Mouse (Mus musculus) cortical plate, adult 2 months (tissue): Measurements from ENCODE around the gene Snapc2. TPM values are rescaled to one million over a fixed set of nuclear protein-coding genes. Genes with fewer than 3 reads are reported as not detected.

Experiments
- H3K27ac ChIP-seq: fragments of 200-500 bp; 2 replicates; pipeline ENCODE4 v1.5.1; 2012; ENCODE audit warnings: low read length, control low read depth, inconsistent platforms; ENCODE audit not compliant: insufficient read depth
- H3K4me1 ChIP-seq: fragments of 200-500 bp; 2 replicates; pipeline ENCODE4 v1.6.1; 2011; ENCODE audit warnings: low read length; ENCODE audit not compliant: control insufficient read depth, insufficient read depth
- H3K4me3 ChIP-seq: fragments of 200-500 bp; 2 replicates; pipeline ENCODE4 v1.5.1; 2011; ENCODE audit warnings: mild to moderate bottlenecking, low read length, control low read depth; ENCODE audit not compliant: insufficient read depth
- CTCF ChIP-seq: fragments of 200-500 bp; IDR thresholded peaks from 2 replicates; pipeline ENCODE4 v1.5.1; 2011; ENCODE audit warnings: mild to moderate bottlenecking, control low read depth, low read length; ENCODE audit not compliant: insufficient read depth; ENCODE audit errors: extremely low read depth
- POLR2A ChIP-seq: fragments of 200-500 bp; IDR thresholded peaks from 2 replicates; pipeline ENCODE4 v1.6.1; 2011; ENCODE audit warnings: mild to moderate bottlenecking, low read length, control low read depth; ENCODE audit not compliant: insufficient read depth; ENCODE audit errors: extremely low read depth
- polyA plus RNA-seq: library from polyadenylated mRNA; depleted of rRNA; stranded (reverse); fragments of >200 nt; gene quantifications from 2 replicates; pipeline ENCODE4 v1.2.3, GENCODE M21; 2012

The Snapc2 gene
- polyA plus RNA-seq, 1 experiment: 48.8 TPM

- TF ChIP-seq CTCF (no peak), POLR2A (no peak)
- Histone ChIP-seq H3K4me3 (no peak overlapping the region), H3K4me1 (no peaks in the 10 kb centered on the region), H3K27ac (no peak overlapping the region)
Measured at GRCm38 (mm10) chr8:4230612-4231351, 22.1 kb upstream of the Snapc2 start.

- Histone ChIP-seq H3K27ac (peak overlapping the region; percentile 61), H3K4me3 (peak overlapping the region; percentile 81), H3K4me1 (peaks cover 5% of the 10 kb centered on the region)
- TF ChIP-seq CTCF (no peak), POLR2A (no peak)
Measured at GRCm38 (mm10) chr8:4237814-4238433, 15.0 kb upstream of the Snapc2 start.

GRCm38 (mm10) chr8:4238434-4239192, 14.3 kb upstream of the Snapc2 start, which contains the start of the genes Map2k7 and Gm49320:
Gene Map2k7 (plus strand): TSS chr8:4238740.
Gene Gm49320 (plus strand): TSS chr8:4238865.
- Histone ChIP-seq H3K4me3 (peak within 1 kb of the TSS; percentile 81), H3K4me1 (peaks cover 5% of the 10 kb centered on the region), H3K27ac (peak within 1 kb of the TSS; percentile 62)
- peak; percentile 24; the same call in 1 of the 2 replicates for TF ChIP-seq CTCF
- TF ChIP-seq POLR2A: peak; percentile 57

GRCm38 (mm10) chr8:4239193-4239890, 13.5 kb upstream of the Snapc2 start:
- TF ChIP-seq CTCF: no peak
- TF ChIP-seq POLR2A: peak; percentile 25; the same call in 1 of the 2 replicates
- Histone ChIP-seq H3K4me3 (peak overlapping the region; percentile 81), H3K27ac (no peak overlapping the region)

GRCm38 (mm10) chr8:4245061-4245460, 7.8 kb upstream of the Snapc2 start:
- no peak overlapping the region for H3K27ac ChIP-seq
- no peak for TF ChIP-seq POLR2A
- no peak for TF ChIP-seq CTCF
- peaks cover 2% of the 10 kb centered on the region for H3K4me1 ChIP-seq
- no peak overlapping the region for H3K4me3 ChIP-seq

More at GRCm38 (mm10) chr8:4239193-4239890, 13.5 kb upstream of the Snapc2 start:
- peaks cover 5% of the 10 kb centered on the region for H3K4me1 ChIP-seq

- TF ChIP-seq CTCF: no peak
- TF ChIP-seq POLR2A: no peak
- Histone ChIP-seq H3K4me3 (no peak overlapping the region), H3K27ac (no peak overlapping the region), H3K4me1 (no peaks in the 10 kb centered on the region)
Measured at GRCm38 (mm10) chr8:4245737-4246136, 7.1 kb upstream of the Snapc2 start.

- no peak overlapping the region for H3K27ac ChIP-seq
- no peaks in the 10 kb centered on the region for H3K4me1 ChIP-seq
- no peak overlapping the region for H3K4me3 ChIP-seq
- no peak for TF ChIP-seq CTCF
Measured at GRCm38 (mm10) chr8:4247241-4247640, 5.6 kb upstream of the Snapc2 start.

GRCm38 (mm10) chr8:4247951-4248540, 4.8 kb upstream of the Snapc2 start, which contains the start of gene Tgfbr3l:
Gene Tgfbr3l (plus strand): TSS chr8:4248214.
- Histone ChIP-seq H3K4me1 (peaks cover 3% of the 10 kb centered on the region), H3K4me3 (no peak within 1 kb of the TSS), H3K27ac (no peak within 1 kb of the TSS)
- no peak for TF ChIP-seq POLR2A

- Histone ChIP-seq H3K4me1 (peaks cover 3% of the 10 kb centered on the region), H3K27ac (no peak overlapping the region), H3K4me3 (no peak overlapping the region)
- TF ChIP-seq POLR2A (no peak), CTCF (no peak)
Measured at GRCm38 (mm10) chr8:4249213-4249612, 3.7 kb upstream of the Snapc2 start.
